Mouse (Mus musculus) heart, adult 2 months (tissue): Measurements from ENCODE around the gene Arsa.

Experiments
- CTCF ChIP-seq: fragments of 200-600 bp; IDR thresholded peaks from 2 replicates; pipeline ENCODE4 v1.8.1; 2022; ENCODE audit warnings: antibody characterized with exemption, mild to moderate bottlenecking, moderate library complexity
- EP300 ChIP-seq: fragments of 200-500 bp; IDR thresholded peaks from 2 replicates; pipeline ENCODE4 v1.6.1; 2011; ENCODE audit warnings: low read depth, low read length, control low read depth; ENCODE audit not compliant: insufficient read depth
- POLR2A ChIP-seq: fragments of 200-500 bp; IDR thresholded peaks from 2 replicates; pipeline ENCODE4 v1.6.1; 2011; ENCODE audit warnings: mild to moderate bottlenecking, low read depth, low read length, control low read depth; ENCODE audit not compliant: insufficient read depth

DNA sequence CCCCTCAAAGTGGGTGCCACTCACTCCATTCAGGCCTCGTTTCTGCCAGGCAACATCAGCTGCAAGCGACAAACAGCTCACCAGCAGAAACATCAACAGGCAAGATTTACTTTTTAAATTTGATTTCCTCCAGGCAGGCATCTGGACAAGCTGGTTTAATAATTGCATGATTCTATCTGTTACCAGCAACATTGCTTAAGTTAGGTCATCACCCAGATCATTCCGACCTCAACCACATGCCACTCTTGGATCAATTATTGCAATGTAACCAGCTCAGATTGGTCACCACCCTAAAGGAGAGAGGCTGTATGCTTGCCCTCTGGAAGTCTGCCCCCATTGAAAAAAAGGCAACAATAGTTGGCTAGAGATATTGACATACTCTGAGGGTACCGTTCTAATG, 5.7 kb downstream of the Arsa start:
- TF ChIP-seq CTCF (no peak), POLR2A (no peak), EP300 (no peak)
